Mouse (Mus musculus) MEL (cell line): ENCODE results near the gene Rxra. TPM values are rescaled to one million over a fixed set of nuclear protein-coding genes. Genes with fewer than 3 reads are reported as not detected.

Source experiments
- DNase-seq: peaks from one replicate; pipeline ENCODE4 v3.0.0; 2011; ENCODE audit warnings: low read depth, low spot score
- H3K27ac ChIP-seq: 2 replicates; pipeline ENCODE4 v1.5.1; 2012; ENCODE audit warnings: low read depth, mild to moderate bottlenecking, control low read depth, low read length, moderate library complexity; ENCODE audit not compliant: control insufficient read depth
- H3K27me3 ChIP-seq, 2 experiments: fragments of 150-350 bp in 1 of 2; sonication (generic) in 1 of 2; 2 replicates each; pipeline ENCODE4 v1.6.1; 2012; ENCODE audit warnings: low read length in 2 of 2, mild to moderate bottlenecking in 2 of 2, improper control_type of control experiment in 1 of 2, moderate library complexity in 1 of 2; ENCODE audit not compliant: insufficient read depth in 2 of 2, control insufficient read depth in 1 of 2
- H3K36me3 ChIP-seq, 2 experiments: 2 replicates each; pipeline ENCODE4 v1.6.1; 2012 to 2014; ENCODE audit warnings: low read length in 2 of 2, improper control_type of control experiment in 1 of 2, inconsistent platforms in 1 of 2, mild to moderate bottlenecking in 1 of 2; ENCODE audit not compliant: insufficient read depth in 2 of 2, control insufficient read depth in 1 of 2
- H3K4me1 ChIP-seq, 2 experiments: fragments of 150-350 bp in 1 of 2; sonication (generic) in 1 of 2; 2 replicates each; pipeline ENCODE4 v1.6.1; 2012; ENCODE audit warnings: low read length in 2 of 2, improper control_type of control experiment in 1 of 2, mild to moderate bottlenecking in 1 of 2; ENCODE audit not compliant: insufficient read depth in 2 of 2, control insufficient read depth in 1 of 2
- H3K4me3 ChIP-seq, 2 experiments: fragments of 150-350 bp in 1 of 2; sonication (generic) in 1 of 2; 2 replicates each; pipeline ENCODE4 v1.5.1; 2012; ENCODE audit warnings: low read depth in 2 of 2, low read length in 2 of 2, mild to moderate bottlenecking in 2 of 2, moderate library complexity in 2 of 2, control low read depth in 1 of 2, improper control_type of control experiment in 1 of 2; ENCODE audit not compliant: control insufficient read depth in 1 of 2, insufficient read depth in 1 of 2
- H3K79me2 ChIP-seq: 2 replicates; pipeline ENCODE4 v1.6.1; 2012; ENCODE audit warnings: mild to moderate bottlenecking, low read length, moderate library complexity; ENCODE audit not compliant: control insufficient read depth, poor library complexity, insufficient read depth
- H3K9ac ChIP-seq: 2 replicates; pipeline ENCODE4 v1.6.1; 2012; ENCODE audit warnings: low read depth, mild to moderate bottlenecking, control low read depth, low read length, moderate library complexity; ENCODE audit not compliant: control insufficient read depth, poor library complexity, severe bottlenecking
- H3K9me3 ChIP-seq: fragments of 150-350 bp; sonication (generic); replicated peaks from 2 replicates; pipeline ENCODE4 v1.6.1; 2012; ENCODE audit warnings: mild to moderate bottlenecking, low read length, improper control_type of control experiment, moderate library complexity; ENCODE audit not compliant: insufficient read depth
- CHD1 ChIP-seq: IDR thresholded peaks from 2 replicates; pipeline ENCODE4 v1.6.1; 2012; ENCODE audit warnings: low read depth, mild to moderate bottlenecking, inconsistent platforms, low read length, improper control_type of control experiment
- CHD2 ChIP-seq: IDR thresholded peaks from 2 replicates; pipeline ENCODE4 v1.6.1; 2011; ENCODE audit warnings: low read length, improper control_type of control experiment
- E2F4 ChIP-seq: IDR thresholded peaks from 2 replicates; pipeline ENCODE4 v1.6.1; 2011; ENCODE audit warnings: low read depth, low read length, improper control_type of control experiment, borderline replicate concordance
- EP300 ChIP-seq, 2 experiments: IDR thresholded peaks; 2 replicates each; pipeline ENCODE4 v1.6.1; 2011; ENCODE audit warnings: improper control_type of control experiment in 2 of 2, low read length in 2 of 2, low read depth in 1 of 2, mild to moderate bottlenecking in 1 of 2
- ETS1 ChIP-seq: IDR thresholded peaks from 2 replicates; pipeline ENCODE4 v1.6.1; 2012; ENCODE audit warnings: low read depth, mild to moderate bottlenecking, inconsistent platforms, low read length, improper control_type of control experiment, moderate library complexity
- GATA1 ChIP-seq: IDR thresholded peaks from 2 replicates; pipeline ENCODE4 v1.6.1; 2011; ENCODE audit warnings: low read depth, low read length, improper control_type of control experiment
- HCFC1 ChIP-seq: IDR thresholded peaks from 2 replicates; pipeline ENCODE4 v1.6.1; 2012; ENCODE audit warnings: low read depth, mild to moderate bottlenecking, inconsistent platforms, low read length, improper control_type of control experiment, moderate library complexity
- JUND ChIP-seq: IDR thresholded peaks from 2 replicates; pipeline ENCODE4 v1.6.1; 2011; ENCODE audit warnings: low read depth, mild to moderate bottlenecking, improper control_type of control experiment, low read length
- MAX ChIP-seq: IDR thresholded peaks from 2 replicates; pipeline ENCODE4 v1.6.1; 2011; ENCODE audit warnings: low read length, improper control_type of control experiment
- MEF2A ChIP-seq: IDR thresholded peaks from 2 replicates; pipeline ENCODE4 v1.6.1; 2014; ENCODE audit warnings: low read depth, mild to moderate bottlenecking, inconsistent platforms, low read length, improper control_type of control experiment; ENCODE audit not compliant: poor library complexity, insufficient replicate concordance, severe bottlenecking; ENCODE audit errors: extremely low read depth
- MXI1 ChIP-seq: IDR thresholded peaks from 2 replicates; pipeline ENCODE4 v1.6.1; 2011; ENCODE audit warnings: mild to moderate bottlenecking, low read depth, low read length, improper control_type of control experiment
- MYC ChIP-seq: IDR thresholded peaks from 2 replicates; pipeline ENCODE4 v1.6.1; 2011; ENCODE audit warnings: low read depth, mild to moderate bottlenecking, low read length, improper control_type of control experiment, moderate library complexity
- NELFE ChIP-seq: IDR thresholded peaks from 2 replicates; pipeline ENCODE4 v1.6.1; 2011; ENCODE audit warnings: low read depth, low read length, improper control_type of control experiment
- NRF1 ChIP-seq: IDR thresholded peaks from 2 replicates; pipeline ENCODE4 v1.6.1; 2014; ENCODE audit warnings: low read depth, mild to moderate bottlenecking, inconsistent platforms, low read length, improper control_type of control experiment, moderate library complexity; ENCODE audit not compliant: poor library complexity, insufficient read depth, severe bottlenecking
- POLR2AphosphoS2 ChIP-seq: IDR thresholded peaks from 2 replicates; pipeline ENCODE4 v1.6.1; 2011; ENCODE audit warnings: low read length, improper control_type of control experiment
- TBP ChIP-seq: IDR thresholded peaks from 2 replicates; pipeline ENCODE4 v1.8.0; 2011; ENCODE audit warnings: low read depth, low read length, improper control_type of control experiment
- TCF12 ChIP-seq: IDR thresholded peaks from 2 replicates; pipeline ENCODE4 v1.6.1; 2014; ENCODE audit warnings: low read depth, mild to moderate bottlenecking, inconsistent platforms, low read length, improper control_type of control experiment, moderate library complexity
- UBTF ChIP-seq: IDR thresholded peaks from 2 replicates; pipeline ENCODE4 v1.6.1; 2012; ENCODE audit warnings: low read depth, mild to moderate bottlenecking, inconsistent platforms, low read length, improper control_type of control experiment, moderate library complexity, borderline replicate concordance; ENCODE audit not compliant: insufficient read depth
- USF1 ChIP-seq: IDR thresholded peaks from 2 replicates; pipeline ENCODE4 v1.6.1; 2014; ENCODE audit warnings: low read depth, mild to moderate bottlenecking, inconsistent platforms, low read length, improper control_type of control experiment, moderate library complexity
- USF2 ChIP-seq, 2 experiments: IDR thresholded peaks; 2 replicates each; pipeline ENCODE4 v1.6.1; 2011 to 2012; ENCODE audit warnings: improper control_type of control experiment in 2 of 2, low read length in 2 of 2, borderline replicate concordance in 1 of 2, inconsistent platforms in 1 of 2, low read depth in 1 of 2, mild to moderate bottlenecking in 1 of 2; ENCODE audit not compliant: insufficient read depth in 1 of 2
- ZC3H11A ChIP-seq: IDR thresholded peaks from 2 replicates; pipeline ENCODE4 v1.6.1; 2012; ENCODE audit warnings: low read depth, mild to moderate bottlenecking, inconsistent platforms, low read length, improper control_type of control experiment
- ZMIZ1 ChIP-seq: IDR thresholded peaks from 2 replicates; pipeline ENCODE4 v1.6.1; 2012; ENCODE audit warnings: low read depth, mild to moderate bottlenecking, inconsistent platforms, low read length, improper control_type of control experiment, moderate library complexity
- polyA plus RNA-seq, 2 experiments: library from polyadenylated mRNA; stranded (reverse) in 1 of 2; unstranded in 1 of 2; fragments of >175 nt in 1 of 2; fragments of >200 nt in 1 of 2; gene quantifications; 2 replicates each; pipeline versions ENCODE4 v1.2.1 to v1.2.4; 2012; ENCODE audit warnings: low replicate concordance in 2 of 2, low read depth in 1 of 2; ENCODE audit not compliant: insufficient read length in 2 of 2, insufficient read depth in 1 of 2, missing spikeins in 1 of 2
- total RNA-seq: library from RNA; depleted of rRNA; stranded (reverse); fragments of 300-350 nt; gene quantifications from 2 replicates; pipeline ENCODE4 v1.2.3, GENCODE M21; 2012

Gene Rxra
- total and polyA plus RNA-seq, 3 experiments = 11.7 to 19.6 TPM; not detected in 1

GRCm38 (mm10) chr2:27692608-27693007, 16.4 kb downstream of the Rxra start (continued):
- TF ChIP-seq E2F4 = no peak

GRCm38 (mm10) chr2:27693684-27694083, 17.4 kb downstream of the Rxra start:
- no peak overlapping the region for H3K4me3 ChIP-seq
- no peak for DNase-seq
- H3K9ac ChIP-seq = no peak overlapping the region
- H3K27me3 ChIP-seq = no peaks in the 10 kb centered on the region
- H3K27ac ChIP-seq = no peak overlapping the region
- peaks cover 0 to 7% of the 10 kb centered on the region in 2 experiments; a peak in 2 of 4 replicates for H3K36me3 ChIP-seq
- no peaks in the 10 kb centered on the region for H3K79me2 ChIP-seq
- no peak for TF ChIP-seq MXI1
- no peak for TF ChIP-seq NELFE
- TF ChIP-seq JUND = no peak
- no peak for TF ChIP-seq TCF12
- no peak for TF ChIP-seq EP300 (IDR thresholded peaks at IDR 0.05; ENCODE audit: low read depth in 1 of 2, low read length in 2 of 2)
- H3K9me3 ChIP-seq = no peaks in the 10 kb centered on the region
- H3K4me1 ChIP-seq = peaks cover 15 to 20% of the 10 kb centered on the region in 2 experiments

GRCm38 (mm10) chr2:27699574-27699973, 23.3 kb downstream of the Rxra start:
- peaks cover 19 to 42% of the 10 kb centered on the region in 2 experiments for H3K4me1 ChIP-seq
- H3K79me2 ChIP-seq = no peaks in the 10 kb centered on the region
- no peak overlapping the region for H3K9ac ChIP-seq
- DNase-seq = peak; percentile 17
- peaks cover 0 to 27% of the 10 kb centered on the region in 2 experiments; a peak in 2 of 4 replicates for H3K36me3 ChIP-seq
- H3K4me3 ChIP-seq = no peak overlapping the region
- H3K27me3 ChIP-seq = no peaks in the 10 kb centered on the region
- TF ChIP-seq ZMIZ1 = no peak
- no peak for TF ChIP-seq MYC
- no peak for TF ChIP-seq CHD2
- no peak for TF ChIP-seq MXI1
- TF ChIP-seq CHD1 = no peak
- no peak for TF ChIP-seq GATA1
- no peak for TF ChIP-seq USF2 (IDR thresholded peaks at IDR 0.05; ENCODE audit: borderline replicate concordance in 1 of 2, insufficient read depth in 1 of 2, low read depth in 1 of 2, low read length in 2 of 2)
- TF ChIP-seq USF1 = no peak
- no peak for TF ChIP-seq ETS1
- TF ChIP-seq POLR2AphosphoS2 = no peak
- no peak for TF ChIP-seq TBP
- TF ChIP-seq NRF1 = no peak
- TF ChIP-seq JUND = no peak
- no peak for TF ChIP-seq UBTF
- no peak for TF ChIP-seq NELFE
- no peak for TF ChIP-seq HCFC1
- TF ChIP-seq MEF2A = no peak
- TF ChIP-seq MAX = no peak
- no peak for TF ChIP-seq ZC3H11A
- no peak overlapping the region for H3K27ac ChIP-seq
- H3K9me3 ChIP-seq = no peaks in the 10 kb centered on the region
